Mouse (Mus musculus) olfactory bulb, adult 2 months (tissue): ENCODE data around the gene Tmem269.

Source experiments
- CTCF ChIP-seq: fragments of 200-500 bp; IDR thresholded peaks from 2 replicates; pipeline ENCODE4 v1.5.1; 2012; ENCODE audit warnings: low read depth, mild to moderate bottlenecking, low read length, moderate library complexity; ENCODE audit not compliant: insufficient read depth
- POLR2A ChIP-seq: fragments of 200-500 bp; IDR thresholded peaks from 2 replicates; pipeline ENCODE4 v1.6.1; 2012; ENCODE audit warnings: mild to moderate bottlenecking, low read depth, low read length, moderate library complexity; ENCODE audit not compliant: insufficient read depth

- TF ChIP-seq CTCF: no peak
- TF ChIP-seq POLR2A: no peak
Measured at GRCm38 (mm10) chr4:119246688-119247225, 28.7 kb upstream of the Tmem269 start.
